Mouse (Mus musculus) limb, embryonic 12.5 days (tissue): ENCODE results near the gene Ssbp3. TPM values are rescaled to one million over a fixed set of nuclear protein-coding genes. Genes with fewer than 3 reads are reported as not detected.

ENCODE experiments used
- ATAC-seq: fragments of 200-750 bp; cut with Nextera tagmentation; 2 replicates; pipeline ENCODE4 v1.8.0; 2017; ENCODE audit warnings: low read depth, moderate TSS enrichment; ENCODE audit not compliant: insufficient number of reproducible peaks, insufficient read depth, low FRiP score, low TSS enrichment
- H3K27ac ChIP-seq: fragments of 300-500 bp; sonication (generic); 2 replicates; pipeline ENCODE4 v1.5.1; 2016; ENCODE audit warnings: mild to moderate bottlenecking, moderate library complexity
- H3K27me3 ChIP-seq: fragments of 300-500 bp; sonication (generic); 2 replicates; pipeline ENCODE4 v1.6.1; 2016; ENCODE audit warnings: mild to moderate bottlenecking, moderate library complexity
- H3K36me3 ChIP-seq: fragments of 300-500 bp; sonication (generic); 2 replicates; pipeline ENCODE4 v1.6.1; 2016; ENCODE audit warnings: mild to moderate bottlenecking, moderate library complexity
- H3K4me1 ChIP-seq: fragments of 300-500 bp; sonication (generic); replicated peaks from 2 replicates; pipeline ENCODE4 v1.6.1; 2016
- H3K4me2 ChIP-seq: fragments of 300-500 bp; sonication (generic); 2 replicates; pipeline ENCODE4 v1.6.1; 2016; ENCODE audit warnings: mild to moderate bottlenecking, moderate library complexity
- H3K4me3 ChIP-seq: fragments of 300-500 bp; sonication (generic); replicated peaks from 2 replicates; pipeline ENCODE4 v1.5.1; 2016; ENCODE audit warnings: mild to moderate bottlenecking
- H3K9ac ChIP-seq: fragments of 300-500 bp; sonication (generic); replicated peaks from 2 replicates; pipeline ENCODE4 v1.6.1; 2016; ENCODE audit warnings: mild to moderate bottlenecking, moderate library complexity
- H3K9me3 ChIP-seq: fragments of 300-500 bp; sonication (generic); 2 replicates; pipeline ENCODE4 v1.6.1; 2016; ENCODE audit warnings: mild to moderate bottlenecking, moderate library complexity
- whole genome bisulfite sequencing: fragments of 180-500 bp; shearing (Covaris S2); methylation state at CpG from one replicate; pipeline ENCODE4 v1.1.7; 2016; 5-methylcytosine and 5-hydroxymethylcytosine counted together
- polyA plus RNA-seq: library from polyadenylated mRNA; unstranded; fragments of >200 nt; fragmentation: Nextera tagmentation; extraction: Ambion mirVana; gene quantifications from 2 replicates; pipeline ENCODE4 v1.2.1, GENCODE M21; 2016

The Ssbp3 gene
- polyA plus RNA-seq, 1 experiment from 2014 or later = 295 TPM

- Histone ChIP-seq H3K9me3 (no peaks in the 10 kb centered on the region), H3K27me3 (no peaks in the 10 kb centered on the region), H3K9ac (no peak overlapping the region), H3K36me3 (peaks cover 66% of the 10 kb centered on the region), H3K27ac (no peak overlapping the region; the same call in 1 of the 2 replicates), H3K4me2 (no peak overlapping the region), H3K4me3 (no peak overlapping the region), H3K4me1 (no peaks in the 10 kb centered on the region)
- no peak for ATAC-seq
- WGBS = 76% methylated on average over 3 of the region's 3 CpGs
Observed at GRCm38 (mm10) chr4:107056088-107056487, 145.6 kb downstream of the Ssbp3 start.

GRCm38 (mm10) chr4:107058346-107058745 lies 147.8 kb downstream of the Ssbp3 start:
- Histone ChIP-seq H3K36me3 (peaks cover 83% of the 10 kb centered on the region), H3K4me1 (no peaks in the 10 kb centered on the region), H3K4me3 (no peak overlapping the region), H3K9ac (no peak overlapping the region), H3K4me2 (no peak overlapping the region), H3K27me3 (no peaks in the 10 kb centered on the region), H3K9me3 (no peaks in the 10 kb centered on the region), H3K27ac (no peak overlapping the region)
- 89% methylated on average over 5 of the region's 5 CpGs for WGBS
- ATAC-seq = no peak

GRCm38 (mm10) chr4:107058781-107059180 lies 148.3 kb downstream of the Ssbp3 start:
- WGBS = 79% methylated on average over 6 of the region's 6 CpGs
- no peaks in the 10 kb centered on the region for H3K9me3 ChIP-seq

GRCm38 (mm10) chr4:107061560-107061959 lies 151.1 kb downstream of the Ssbp3 start:
- no peak overlapping the region for H3K4me3 ChIP-seq
- no peak for ATAC-seq
- WGBS = 85% methylated on average over 4 of the region's 4 CpGs
- no peak overlapping the region for H3K9ac ChIP-seq
- peaks cover 78% of the 10 kb centered on the region for H3K36me3 ChIP-seq
- H3K27me3 ChIP-seq = no peaks in the 10 kb centered on the region
- H3K27ac ChIP-seq = no peak overlapping the region
- H3K4me1 ChIP-seq = peaks cover 8% of the 10 kb centered on the region
- H3K4me2 ChIP-seq = no peak overlapping the region
- H3K9me3 ChIP-seq = no peaks in the 10 kb centered on the region

More at GRCm38 (mm10) chr4:107058781-107059180, 148.3 kb downstream of the Ssbp3 start:
- H3K9ac ChIP-seq = no peak overlapping the region
- H3K4me1 ChIP-seq = no peaks in the 10 kb centered on the region
- H3K4me2 ChIP-seq = no peak overlapping the region
- peaks cover 88% of the 10 kb centered on the region for H3K36me3 ChIP-seq
- H3K4me3 ChIP-seq = no peak overlapping the region
- no peaks in the 10 kb centered on the region for H3K27me3 ChIP-seq
- H3K27ac ChIP-seq = no peak overlapping the region
- ATAC-seq = no peak

- no peak for ATAC-seq
- Histone ChIP-seq H3K9me3 (no peaks in the 10 kb centered on the region), H3K27me3 (no peaks in the 10 kb centered on the region), H3K36me3 (peaks cover 62% of the 10 kb centered on the region), H3K4me3 (no peak overlapping the region), H3K9ac (no peak overlapping the region), H3K27ac (no peak overlapping the region), H3K4me1 (peaks cover 14% of the 10 kb centered on the region), H3K4me2 (no peak overlapping the region)
- WGBS = 88% methylated on average over 3 of the region's 3 CpGs
Observed at GRCm38 (mm10) chr4:107063214-107063613, 152.7 kb downstream of the Ssbp3 start.

GRCm38 (mm10) chr4:107064394-107065098 lies 154.0 kb downstream of the Ssbp3 start:
- Histone ChIP-seq H3K4me2 (no peak overlapping the region), H3K4me1 (peaks cover 14% of the 10 kb centered on the region), H3K27me3 (no peaks in the 10 kb centered on the region), H3K36me3 (peaks cover 48% of the 10 kb centered on the region), H3K9me3 (no peaks in the 10 kb centered on the region), H3K9ac (no peak overlapping the region), H3K27ac (no peak overlapping the region), H3K4me3 (no peak overlapping the region)
- no peak for ATAC-seq
- 85% methylated on average over 5 of the region's 5 CpGs for WGBS

GRCm38 (mm10) chr4:107066252-107067124 lies 156.0 kb downstream of the Ssbp3 start, which contains the start of the genes Mrpl37 and Cyb5rl:
Mrpl37 (minus strand) TSS chr4:107066868.
Cyb5rl (plus strand) TSS chr4:107066988.
- under 1% methylated on average over 60 of the region's 60 CpGs for whole genome bisulfite sequencing
- no peaks in the 10 kb centered on the region for H3K9me3 ChIP-seq
- peak; percentile 95 for ATAC-seq
- no peaks in the 10 kb centered on the region for H3K27me3 ChIP-seq
- peaks cover 30% of the 10 kb centered on the region for H3K36me3 ChIP-seq
- peak within 1 kb of the TSS; percentile 75; the same call in 1 of the 2 replicates for H3K27ac ChIP-seq
- H3K4me1 ChIP-seq = peaks cover 14% of the 10 kb centered on the region
- peak within 1 kb of the TSS; percentile 79 for H3K9ac ChIP-seq
- peak within 1 kb of the TSS; percentile 97 for H3K4me2 ChIP-seq
- peak within 1 kb of the TSS; percentile 91 for H3K4me3 ChIP-seq

GRCm38 (mm10) chr4:107067151-107067840 lies 156.8 kb downstream of the Ssbp3 start:
- peak overlapping the region; percentile 97 for H3K4me2 ChIP-seq
- no peaks in the 10 kb centered on the region for H3K9me3 ChIP-seq
- H3K27me3 ChIP-seq = no peaks in the 10 kb centered on the region
- ATAC-seq = 0 out of 2 replicates have a peak, but pooled peaks have one; percentile 13
- 6% methylated on average over 33 of the region's 33 CpGs for WGBS
- peaks cover 23% of the 10 kb centered on the region for H3K36me3 ChIP-seq
- peak overlapping the region; percentile 67 for H3K9ac ChIP-seq
- peaks cover 14% of the 10 kb centered on the region for H3K4me1 ChIP-seq
- H3K4me3 ChIP-seq = peak overlapping the region; percentile 91
- H3K27ac ChIP-seq = no peak overlapping the region

GRCm38 (mm10) chr4:107072343-107072742 lies 161.8 kb downstream of the Ssbp3 start:
- no peak overlapping the region for H3K9ac ChIP-seq

GRCm38 (mm10) chr4:107075456-107075855 lies 165.0 kb downstream of the Ssbp3 start:
- no peaks in the 10 kb centered on the region for H3K4me1 ChIP-seq
- no peak overlapping the region for H3K27ac ChIP-seq
- no peak overlapping the region for H3K4me3 ChIP-seq
- WGBS = 78% methylated on average over 5 of the region's 5 CpGs
- no peaks in the 10 kb centered on the region for H3K9me3 ChIP-seq
- H3K4me2 ChIP-seq = no peak overlapping the region
- no peak for ATAC-seq
- no peaks in the 10 kb centered on the region for H3K36me3 ChIP-seq
- H3K27me3 ChIP-seq = no peaks in the 10 kb centered on the region
- H3K9ac ChIP-seq = no peak overlapping the region

More at GRCm38 (mm10) chr4:107072343-107072742, 161.8 kb downstream of the Ssbp3 start:
- no peak overlapping the region for H3K4me3 ChIP-seq
- H3K4me2 ChIP-seq = no peak overlapping the region
- H3K27me3 ChIP-seq = no peaks in the 10 kb centered on the region
- 83% methylated on average over 9 of the region's 9 CpGs for WGBS
- no peak overlapping the region for H3K27ac ChIP-seq
- ATAC-seq = no peak
- H3K4me1 ChIP-seq = peaks cover 4% of the 10 kb centered on the region
- H3K36me3 ChIP-seq = no peaks in the 10 kb centered on the region
- H3K9me3 ChIP-seq = no peaks in the 10 kb centered on the region

- Histone ChIP-seq H3K27ac (no peak overlapping the region), H3K4me3 (no peak overlapping the region), H3K4me1 (peaks cover 3% of the 10 kb centered on the region; the same call in 1 of the 2 replicates), H3K9ac (no peak overlapping the region), H3K36me3 (no peaks in the 10 kb centered on the region), H3K9me3 (no peaks in the 10 kb centered on the region), H3K4me2 (no peak overlapping the region), H3K27me3 (no peaks in the 10 kb centered on the region)
- 82% methylated on average over 4 of the region's 4 CpGs for WGBS
- ATAC-seq = no peak
Observed at GRCm38 (mm10) chr4:107078894-107079293, 168.4 kb downstream of the Ssbp3 start.
